Mouse (Mus musculus) spleen, postnatal 36 days (tissue): ENCODE results near the gene Casc1.

ENCODE experiments used
- DNase-seq, 2 experiments: peaks; one replicate each; pipeline ENCODE4 v3.0.0; 2022; ENCODE audit warnings: low spot score in 2 of 2, mixed read lengths in 1 of 2

Casc1 gene

DNA sequence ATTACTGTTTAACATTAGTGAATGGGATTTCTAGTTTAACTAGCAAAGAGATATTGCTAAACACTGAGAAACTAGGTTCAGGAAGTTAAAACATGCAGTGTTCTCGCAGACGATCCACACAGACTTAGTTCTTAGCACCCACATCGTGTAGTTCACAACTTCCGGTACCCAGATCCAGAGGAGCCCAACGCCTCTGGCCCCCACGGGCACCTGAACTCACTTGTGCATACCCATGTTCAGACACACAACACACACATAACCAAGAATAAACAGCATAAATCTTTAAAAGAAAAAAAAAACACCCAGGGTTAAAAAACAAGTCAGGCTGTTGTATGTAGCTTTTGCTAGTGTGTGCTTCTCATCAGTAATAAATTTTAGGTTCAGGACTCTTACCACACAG lies 6.4 kb downstream of the Casc1 start:
- DNase-seq: no peak

DNA sequence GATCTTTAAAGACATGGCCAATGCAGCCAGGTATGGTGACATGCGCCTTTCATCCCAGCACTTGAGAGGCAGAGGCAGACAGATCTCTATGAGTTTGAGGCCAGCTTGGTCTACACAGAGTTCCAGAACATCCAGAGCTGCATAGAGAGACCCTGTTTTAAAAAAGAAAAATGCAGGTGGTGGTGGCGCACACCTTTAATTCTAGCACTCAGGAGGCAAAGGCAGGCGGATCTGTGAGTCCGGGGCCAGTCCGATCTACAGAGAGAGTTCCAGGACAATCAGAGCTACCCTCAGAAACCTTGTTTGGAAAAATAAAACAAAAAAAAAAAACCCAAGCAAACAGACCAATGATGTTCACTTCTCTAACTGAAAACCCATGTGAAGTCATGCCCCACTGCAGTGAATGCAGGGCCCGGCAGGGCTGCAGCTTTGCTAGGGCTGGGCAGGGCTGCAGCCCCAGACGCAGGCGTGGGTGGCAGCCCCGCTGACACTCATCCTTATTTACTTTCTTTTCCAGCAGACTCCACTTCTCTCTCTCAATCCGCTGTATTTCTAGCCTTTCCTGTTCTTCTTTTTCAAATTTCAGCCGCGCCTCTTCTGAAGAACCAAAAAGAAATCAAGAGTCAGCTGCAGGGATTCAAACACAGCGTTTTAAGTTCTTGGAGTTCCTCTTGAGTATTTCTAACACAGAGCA lies 8.2 kb downstream of the Casc1 start:
- DNase-seq: no peak

DNA sequence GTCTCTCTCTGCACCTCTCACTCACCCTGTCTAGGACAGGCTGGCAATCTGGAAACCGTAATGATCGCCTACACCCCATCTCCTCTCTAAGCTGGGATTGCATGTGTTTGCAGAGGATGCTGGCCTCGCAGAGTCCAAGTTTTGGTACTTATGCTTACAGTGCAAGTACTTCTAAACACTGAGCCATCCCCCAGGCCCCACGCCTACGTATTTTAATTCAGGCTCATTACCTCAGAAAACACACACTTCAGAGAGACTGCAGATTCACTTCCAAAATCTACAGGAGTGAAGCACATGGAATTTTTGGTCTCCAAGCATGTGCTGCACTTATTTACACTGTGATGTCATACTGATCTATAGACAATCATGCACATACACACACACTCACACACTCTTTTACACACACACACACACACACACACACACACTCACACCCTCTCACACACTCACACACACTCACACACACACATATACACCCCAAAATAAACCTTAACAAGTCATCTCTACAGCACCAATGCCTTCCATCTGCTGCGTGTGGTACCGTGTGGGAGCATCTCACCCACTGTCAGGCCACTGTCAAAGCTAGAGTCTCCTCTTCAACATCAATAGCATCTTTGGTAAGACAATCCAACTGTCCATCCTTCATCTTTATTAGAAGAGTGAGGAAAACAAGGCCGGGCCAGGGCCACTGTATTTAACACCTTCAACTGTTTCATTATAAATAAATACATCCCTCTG lies 12.7 kb downstream of the Casc1 start:
- no peak for DNase-seq

DNA sequence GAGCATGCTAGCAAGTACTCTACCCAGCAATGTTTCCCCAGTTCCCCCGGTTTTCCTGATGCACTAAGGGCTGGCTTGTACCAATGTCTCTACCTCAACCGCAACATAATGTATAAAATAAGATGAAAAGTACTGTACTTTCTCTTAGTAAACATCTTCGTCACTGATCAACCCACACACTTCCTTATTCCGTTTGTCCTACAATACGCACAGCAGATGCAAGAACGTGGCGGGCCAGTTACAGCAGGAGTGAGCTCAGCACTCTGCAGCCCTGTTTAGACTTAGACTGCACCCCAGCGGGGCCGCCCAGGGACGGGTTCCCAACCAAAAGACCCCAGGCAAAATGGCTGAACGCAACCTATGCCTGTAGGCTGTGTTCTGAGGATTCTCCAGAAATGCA lies 17.4 kb downstream of the Casc1 start:
- peak in 1 of 2 experiments; percentile 24 for DNase-seq

DNA sequence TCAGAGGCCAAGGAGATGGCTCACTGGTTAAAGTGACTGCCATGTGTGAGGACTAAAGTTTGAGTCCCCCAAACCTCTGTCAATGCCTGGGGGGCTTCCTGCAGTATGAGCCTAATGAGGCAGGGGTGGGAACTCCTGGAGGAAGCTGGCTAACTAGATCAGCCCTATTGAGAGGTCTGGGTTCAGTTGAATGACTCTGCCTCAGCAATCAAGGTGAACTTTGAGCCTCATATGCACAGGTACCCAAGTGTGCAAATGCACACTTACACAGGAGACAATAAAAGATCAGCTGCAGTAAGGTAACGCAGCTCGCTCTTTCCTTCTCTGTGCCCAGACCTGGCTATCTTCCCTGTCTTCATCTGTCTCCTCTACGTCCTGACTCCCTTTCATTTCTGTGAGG lies 17.8 kb downstream of the Casc1 start:
- DNase-seq: no peak

DNA sequence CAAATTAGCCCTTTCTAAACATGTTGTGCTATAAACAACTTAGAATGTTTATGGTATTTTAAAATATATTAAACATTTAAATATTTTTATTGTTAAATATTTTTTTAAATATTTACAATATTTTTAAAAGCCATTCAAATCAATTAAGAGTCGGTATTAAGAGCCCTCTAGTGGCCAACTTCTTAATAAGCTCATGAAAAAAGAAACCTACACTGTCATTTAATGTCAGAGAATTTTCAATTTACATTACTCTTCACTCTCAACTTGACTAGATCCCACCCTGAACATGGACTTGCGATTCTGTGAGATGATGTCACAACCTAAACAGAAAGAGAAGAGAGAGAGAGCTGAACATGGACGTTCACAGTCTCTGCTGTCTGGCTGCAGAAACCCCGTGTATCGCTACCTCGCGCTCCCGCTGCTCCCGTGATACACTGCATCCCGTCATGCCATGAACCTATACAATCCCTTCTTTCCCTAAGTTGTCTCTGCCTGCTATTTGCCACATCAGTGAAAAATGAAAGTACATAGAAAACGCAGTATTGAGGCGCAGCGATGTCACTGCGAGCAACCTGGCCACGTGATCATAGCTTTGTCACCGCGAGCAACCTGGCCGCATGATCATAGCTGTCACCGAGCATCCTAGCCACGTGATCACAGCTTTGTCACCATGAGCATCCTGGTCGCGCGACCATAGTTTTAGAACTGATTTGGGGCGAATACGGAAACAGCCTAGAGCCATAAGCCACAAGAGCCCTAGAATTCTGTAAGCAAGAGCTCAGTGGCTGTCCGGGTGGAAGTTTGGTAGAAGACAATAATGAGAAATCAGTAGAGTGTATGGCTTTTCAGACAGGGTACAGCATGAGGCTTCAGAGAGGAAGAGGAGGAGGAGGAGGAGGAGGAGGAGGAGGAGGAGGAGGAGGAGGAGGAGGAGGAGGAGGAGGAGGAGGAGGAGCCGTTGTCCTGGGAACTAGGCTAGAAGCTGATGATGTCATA lies 23.4 kb downstream of the Casc1 start:
- DNase-seq: peak; percentile 16 to 19

DNA sequence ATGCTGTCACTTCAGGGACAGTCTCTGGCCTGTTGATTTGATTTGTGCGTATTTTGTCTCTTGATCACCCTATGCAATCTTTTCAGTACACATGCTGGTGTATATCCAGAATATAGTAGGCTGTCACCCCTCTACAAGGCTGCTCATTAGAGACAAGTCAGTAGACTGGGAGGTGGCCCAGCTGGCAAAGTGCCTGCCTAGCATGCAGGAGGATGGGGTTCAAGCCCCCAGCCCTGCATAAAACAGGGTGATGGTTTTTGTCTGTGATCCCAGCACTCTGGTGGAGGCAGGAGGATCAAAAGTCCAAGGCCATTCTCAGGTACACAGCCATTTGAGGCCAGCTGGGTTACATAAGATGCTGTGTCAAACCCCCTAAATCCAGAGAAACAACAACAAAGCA lies 24.7 kb downstream of the Casc1 start:
- no peak for DNase-seq

DNA sequence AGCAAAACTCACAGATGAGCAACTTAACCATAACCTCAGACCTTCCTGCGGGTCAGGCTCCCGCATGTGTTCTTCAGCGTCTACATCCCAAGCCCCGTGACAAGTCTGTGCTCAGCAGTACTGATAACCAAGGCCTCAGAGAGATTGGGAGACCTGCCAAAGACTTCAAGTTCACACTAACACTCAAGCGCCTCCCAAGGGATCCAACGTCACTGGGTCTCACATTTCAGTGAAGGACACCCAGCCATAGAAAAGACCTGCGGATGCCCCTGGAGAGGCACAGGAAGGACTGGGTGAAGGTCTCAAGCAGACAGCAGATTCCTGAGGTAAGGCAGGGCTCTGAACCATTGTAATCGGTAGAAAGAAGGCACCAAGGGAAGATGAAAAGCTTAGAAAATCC lies 28.8 kb downstream of the Casc1 start:
- DNase-seq: no peak

DNA sequence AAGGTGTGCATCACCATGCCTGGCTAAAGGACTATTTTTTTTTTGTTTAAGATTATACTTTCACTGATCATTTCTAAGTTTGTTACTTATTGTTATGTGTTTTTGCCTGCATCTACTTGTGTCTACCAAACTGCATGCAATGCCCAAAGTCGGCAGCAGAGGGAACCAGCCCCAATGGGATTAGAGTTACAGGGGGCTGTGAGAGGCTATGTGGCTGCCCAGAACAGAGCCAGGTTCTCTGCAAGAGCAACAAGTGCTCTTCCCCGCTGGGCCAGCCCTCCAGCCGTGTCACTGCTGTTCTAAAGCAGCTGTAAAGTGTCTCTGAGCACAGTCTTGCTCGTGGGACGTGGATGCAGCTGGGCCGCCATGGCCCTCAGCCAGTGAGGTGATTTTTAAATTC lies 31.1 kb downstream of the Casc1 start:
- peak; percentile 50 to 58 for DNase-seq

DNA sequence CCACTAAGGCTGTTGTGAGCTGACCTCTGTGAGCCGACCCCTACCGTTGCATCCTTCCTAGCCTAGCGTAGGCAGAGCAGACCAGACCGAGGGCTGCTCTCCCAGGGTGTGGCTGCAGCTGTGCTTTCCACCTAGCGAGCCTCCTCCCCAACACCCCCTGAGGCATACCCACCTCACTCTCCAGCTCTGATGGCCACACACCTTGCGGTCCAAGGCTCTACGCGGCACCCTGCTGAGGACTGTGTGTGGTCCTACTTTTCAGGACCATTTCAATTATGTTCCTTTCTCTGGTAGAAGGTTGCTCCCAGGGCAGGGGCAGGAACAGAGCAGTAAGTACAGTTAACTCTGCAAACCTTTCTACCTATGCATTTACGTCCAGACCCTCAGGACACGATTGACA lies 34.3 kb downstream of the Casc1 start:
- DNase-seq: no peak

DNA sequence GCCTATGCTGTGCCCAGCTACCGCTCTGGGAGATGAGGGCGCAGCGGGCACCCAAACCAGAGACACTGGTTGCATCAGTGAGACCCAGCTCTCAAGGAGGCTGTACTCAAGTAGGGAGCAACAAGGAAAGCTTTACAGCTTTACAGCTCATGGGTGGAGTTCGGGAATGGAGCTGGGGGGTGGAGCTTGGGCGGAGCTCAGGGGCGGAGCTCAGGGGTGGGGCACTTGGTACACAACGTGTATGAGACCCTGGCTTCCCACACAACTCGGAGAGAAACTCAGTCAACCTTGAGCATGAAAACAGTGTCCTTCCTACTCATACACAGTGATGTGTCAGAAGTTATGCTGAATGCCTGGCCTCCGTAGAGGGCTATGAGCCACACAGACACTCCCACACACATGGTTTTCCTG lies 35.2 kb downstream of the Casc1 start:
- no peak for DNase-seq

DNA sequence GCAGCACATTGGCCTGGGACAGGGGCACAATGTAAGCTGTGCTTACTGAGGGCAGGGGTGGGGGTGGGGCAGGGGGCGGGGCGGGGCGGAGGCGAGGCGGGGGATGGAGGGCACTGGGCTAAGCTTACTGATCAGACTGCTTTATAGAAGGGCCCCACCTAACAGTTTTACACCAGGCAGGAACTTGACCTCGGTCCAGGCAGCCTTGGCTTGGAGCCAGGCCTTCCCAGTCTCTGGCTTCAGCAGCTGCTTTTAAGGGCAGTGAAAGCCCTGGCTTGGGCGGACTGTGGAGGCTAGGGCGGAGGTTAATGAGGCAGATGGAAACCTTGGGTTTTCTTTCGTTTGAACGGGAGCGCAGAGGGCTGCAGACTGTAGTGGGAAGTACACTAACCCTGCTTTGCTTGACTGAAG lies 37.0 kb downstream of the Casc1 start:
- DNase-seq: no peak

DNA sequence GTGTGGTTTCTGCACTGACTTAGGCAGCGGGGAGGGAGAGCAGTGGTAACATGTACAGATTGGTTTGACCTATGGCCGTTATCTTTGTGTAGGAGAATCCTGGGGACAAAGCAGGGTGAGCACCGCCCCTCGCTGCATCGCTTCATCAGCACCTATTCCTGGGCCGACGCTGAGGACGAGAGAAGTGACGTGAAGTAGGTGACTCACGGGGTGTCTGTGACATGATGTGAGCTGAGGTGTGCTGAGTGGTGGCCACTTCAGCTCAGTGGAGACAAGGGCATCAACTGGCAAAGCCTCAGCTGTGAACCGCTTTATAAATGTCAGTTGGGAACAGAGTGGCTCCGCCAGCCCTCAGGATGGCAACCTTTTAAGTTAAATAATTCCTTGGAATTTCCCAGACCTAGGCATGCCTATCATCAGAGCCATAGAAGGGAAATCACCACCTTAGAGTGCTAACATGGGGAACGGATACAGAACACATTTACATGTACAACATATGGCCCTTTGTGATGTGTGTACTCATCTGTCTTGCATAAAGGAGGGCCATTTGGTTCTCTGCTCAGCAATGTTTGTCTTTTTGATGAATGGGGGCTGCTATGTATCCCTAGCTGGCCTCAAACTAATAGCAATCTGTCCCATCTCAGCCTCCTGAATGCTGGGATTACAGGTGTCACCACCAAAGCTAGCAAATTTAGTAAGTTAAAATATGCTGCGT lies 38.8 kb downstream of the Casc1 start:
- DNase-seq: no peak

DNA sequence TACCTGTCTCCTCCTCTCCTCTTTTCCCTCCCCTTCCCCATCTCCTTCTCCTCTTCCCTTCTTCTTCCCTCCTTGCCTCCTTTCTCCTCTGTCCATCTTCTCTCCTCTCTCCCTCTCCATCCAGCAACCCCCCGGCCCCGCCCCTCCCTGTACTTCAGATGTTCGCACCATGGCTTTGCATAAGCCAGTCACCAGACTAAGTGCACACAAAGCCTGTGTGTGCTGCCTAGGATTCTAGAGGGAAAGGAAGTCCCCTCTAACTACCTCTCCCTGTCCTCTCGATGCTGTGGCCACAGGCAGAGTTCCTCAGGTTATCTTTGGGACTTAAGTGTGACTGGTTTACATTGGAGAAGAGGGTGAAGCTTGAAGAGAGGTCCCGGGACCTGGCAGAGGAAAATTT lies 50.2 kb downstream of the Casc1 start:
- DNase-seq: no peak

DNA sequence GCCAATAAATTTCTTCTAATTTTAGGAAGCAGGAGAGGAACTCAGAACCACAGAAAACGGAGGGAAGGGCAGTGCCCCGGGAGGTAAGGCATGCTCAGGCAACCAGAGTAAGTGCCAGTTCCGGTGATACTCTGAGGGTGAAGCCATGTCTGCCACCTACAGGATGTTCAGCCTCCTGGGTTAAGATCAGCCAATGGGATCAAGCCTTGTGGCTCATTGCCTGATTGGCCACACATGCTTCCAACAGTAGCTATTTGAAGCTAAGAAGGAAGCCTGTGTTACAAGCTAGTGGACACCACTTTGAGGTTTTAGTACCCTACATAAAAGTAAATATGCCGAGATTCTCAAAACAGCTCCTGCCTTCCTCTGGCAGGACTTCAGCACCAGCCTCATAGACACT lies 52.2 kb downstream of the Casc1 start:
- DNase-seq: no peak

DNA sequence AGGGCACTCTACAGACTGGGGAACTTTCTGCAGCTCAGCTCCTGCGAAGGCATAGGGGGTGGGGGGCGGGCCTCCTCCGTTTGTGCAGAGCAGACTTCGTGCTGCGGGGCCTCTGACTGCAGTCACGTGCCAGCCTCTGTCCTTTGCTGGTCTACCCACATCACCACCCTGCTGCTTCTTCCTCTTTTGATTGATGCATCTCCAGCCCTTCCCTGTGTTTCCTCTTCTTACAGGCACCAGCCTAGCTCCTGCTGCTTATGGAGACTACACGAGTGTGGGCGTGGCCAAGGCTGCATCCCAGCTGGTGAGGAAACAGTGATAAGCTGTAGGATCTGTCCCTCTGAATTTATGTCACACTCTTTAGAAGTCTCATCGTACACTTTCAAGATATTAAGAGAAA lies 61.8 kb downstream of the Casc1 start:
- peak in 1 of 2 experiments; percentile 21 for DNase-seq

DNA sequence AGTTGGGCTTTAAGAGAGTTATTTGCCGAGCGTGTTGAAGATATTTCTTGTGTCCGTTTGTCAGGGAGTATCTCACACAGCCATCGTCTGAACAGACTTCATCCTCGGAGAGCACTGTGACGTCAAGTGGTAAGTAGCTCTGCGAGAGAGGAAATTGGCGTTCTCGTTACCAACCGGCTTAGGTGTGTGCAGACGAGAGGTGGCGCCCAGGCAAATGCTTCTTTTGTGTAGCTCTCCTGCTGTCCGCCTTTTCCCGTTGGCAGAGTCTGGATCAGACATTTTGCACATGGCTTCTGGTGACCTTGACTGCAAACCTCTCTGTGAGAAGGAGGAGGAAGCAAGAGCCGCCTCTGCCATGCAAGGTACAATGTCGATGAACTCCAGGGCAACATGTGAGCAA lies 63.1 kb downstream of the Casc1 start:
- DNase-seq: no peak

DNA sequence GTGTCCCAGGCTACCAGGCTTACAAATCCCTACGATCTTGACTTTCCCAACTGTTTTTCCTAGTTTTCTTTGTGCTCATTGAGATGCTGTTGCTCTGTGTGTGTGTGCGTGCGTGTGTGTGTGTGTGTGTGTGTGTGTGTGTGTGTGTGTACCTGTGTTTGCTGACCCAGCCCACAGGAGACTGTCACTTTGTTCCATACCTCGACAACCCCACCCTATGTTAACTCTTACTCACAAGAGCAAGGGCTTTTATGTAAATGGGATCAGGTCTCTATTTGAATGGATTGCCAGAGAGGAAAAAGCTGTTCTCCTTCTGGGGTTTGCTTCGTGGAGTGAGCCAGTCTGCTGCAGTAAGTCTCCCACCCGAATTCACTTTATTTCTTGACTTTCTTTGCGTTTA lies 65.6 kb downstream of the Casc1 start:
- DNase-seq: no peak

DNA sequence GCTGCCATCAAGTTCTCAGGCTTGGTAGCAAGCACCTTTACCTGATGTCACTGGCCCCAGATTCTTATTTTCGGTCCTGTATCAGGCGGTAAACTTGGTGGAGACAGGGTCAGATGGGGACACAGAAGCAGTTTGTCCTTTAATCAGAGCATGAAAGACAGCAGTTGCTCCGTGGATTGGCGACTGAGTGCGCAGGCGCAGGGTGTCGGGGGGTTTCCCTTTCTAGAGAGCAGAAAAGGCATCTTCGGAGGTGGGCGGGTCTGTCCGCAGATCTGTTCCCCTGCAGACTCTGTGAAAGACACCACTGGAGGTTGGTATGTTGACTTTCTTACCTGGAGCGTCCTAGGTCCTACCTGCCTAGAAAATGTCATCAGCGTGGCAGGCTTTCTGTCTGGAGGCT lies 69.0 kb downstream of the Casc1 start:
- no peak for DNase-seq

DNA sequence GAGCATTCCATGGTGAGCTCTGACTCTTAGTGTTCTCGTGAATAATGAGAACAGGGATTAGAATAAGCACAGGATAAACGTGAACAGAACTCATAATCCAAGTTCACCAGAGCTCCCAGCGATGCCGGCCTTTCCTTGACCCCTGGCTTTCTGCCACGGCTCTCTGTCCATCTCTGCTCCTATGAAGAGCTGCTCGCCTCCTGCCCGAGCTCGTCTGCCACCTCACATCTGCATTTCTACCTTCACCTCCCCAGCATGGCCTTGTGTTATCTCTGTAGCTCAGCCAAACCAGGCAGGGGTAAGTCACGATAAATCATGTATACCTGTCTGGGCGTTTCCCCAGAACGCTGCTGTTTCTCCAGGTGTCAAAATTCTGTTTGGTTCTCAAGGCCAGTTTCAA lies 70.1 kb downstream of the Casc1 start:
- no peak for DNase-seq

DNA sequence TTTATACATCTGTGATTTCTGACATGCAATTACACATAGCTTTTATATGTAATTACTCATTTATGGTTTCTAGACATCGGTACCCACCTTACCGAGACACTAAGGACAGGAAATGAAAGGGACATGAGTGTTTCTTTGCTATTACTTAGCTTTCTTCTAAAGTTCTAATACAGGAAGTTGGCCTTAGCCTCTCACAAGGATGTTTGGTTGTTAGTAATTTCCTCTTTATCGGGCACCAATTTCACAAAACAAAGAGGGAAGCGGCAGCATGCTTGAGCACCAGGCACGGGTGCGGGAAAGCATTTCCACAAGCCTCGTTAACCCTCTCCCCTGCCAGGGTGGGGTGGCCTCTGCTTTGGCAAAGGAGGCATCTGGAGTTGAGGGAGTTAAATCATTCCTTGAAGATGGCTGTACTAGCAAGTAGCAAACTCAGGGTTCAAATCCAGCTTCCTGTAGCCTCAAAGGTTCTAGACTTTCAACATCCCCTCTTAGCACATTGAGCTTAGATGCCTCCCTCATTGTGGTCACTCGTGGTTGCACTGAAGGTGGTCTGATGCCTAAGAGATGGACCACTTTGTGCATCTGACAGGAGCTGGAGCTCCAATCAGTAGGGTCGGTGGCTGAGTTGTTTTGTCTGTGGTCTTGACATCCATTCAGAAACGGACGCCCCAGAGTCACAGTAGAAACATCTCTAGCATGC lies 70.9 kb downstream of the Casc1 start:
- DNase-seq: peak in 1 of 2 experiments; percentile 31
